Mouse (Mus musculus) brain, adult 10 weeks (tissue): ENCODE results near the gene Fdxacb1. TPM values are rescaled to one million over a fixed set of nuclear protein-coding genes. Genes with fewer than 3 reads are reported as not detected.

Experiments
- polyA plus RNA-seq: library from polyadenylated mRNA; stranded (reverse); fragments of 350-450 nt; fragmentation: Illumina TruSeq; extraction: RNeasy Lipid Tissue Mini Kit (QIAGEN cat#74804); gene quantifications from one replicate; pipeline ENCODE4 v1.2.3, GENCODE M21; 2015; ENCODE audit warnings: low read depth, low replicate concordance

The Fdxacb1 gene
- polyA plus RNA-seq, result 6.2 TPM

DNA sequence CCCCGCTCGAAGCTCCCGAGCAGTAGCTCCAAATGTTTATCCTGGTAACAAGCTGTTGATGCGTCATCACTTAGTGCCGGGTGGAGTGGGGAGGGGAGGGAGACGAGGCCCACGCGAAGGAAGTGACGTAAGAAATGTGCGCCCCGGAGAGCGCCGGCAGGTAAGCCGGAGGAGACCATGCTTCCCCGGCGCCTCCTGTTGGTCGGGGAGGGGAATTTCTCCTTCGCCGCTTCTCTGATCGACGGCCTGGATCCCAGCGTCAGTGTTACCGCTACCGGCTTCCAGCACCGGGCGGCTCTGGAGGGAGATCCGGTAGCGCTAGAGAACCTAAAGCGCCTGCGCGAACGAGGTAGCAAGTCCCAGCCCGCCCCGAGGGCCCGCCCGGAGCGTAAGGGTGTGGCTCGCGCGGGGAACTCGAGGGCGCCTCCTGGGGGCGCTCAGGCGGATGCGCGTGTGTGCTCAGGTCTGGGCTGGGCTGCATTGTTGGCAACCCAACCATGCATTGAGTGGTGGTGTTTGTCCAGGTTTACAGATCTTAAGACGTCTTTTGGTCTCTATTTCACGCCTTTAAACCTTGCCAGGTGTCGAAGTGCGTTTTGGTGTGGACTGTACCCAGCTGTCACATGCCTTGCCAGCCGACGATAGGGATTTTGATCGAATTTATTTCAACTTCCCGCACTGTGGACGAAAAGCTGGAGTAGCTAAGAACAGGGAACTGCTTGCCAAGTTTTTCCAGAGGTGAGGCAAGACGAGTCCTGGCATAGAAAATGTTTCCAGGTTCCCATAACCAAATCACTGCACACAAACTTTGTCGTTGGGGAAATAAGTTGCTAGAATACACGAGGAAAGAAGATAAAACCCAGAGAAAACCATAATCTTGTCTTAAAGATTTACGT is at the start of gene Fdxacb1:
Gene Fdxacb1, plus strand, starts transcription at position 130 of the 896 bp plus-strand sequence.

GRCm38 (mm10) chr9:50738914-50739870 is 28.8 kb upstream of the Fdxacb1 start, which contains the start of gene Dixdc1:
Gene Dixdc1, minus strand, starts transcription at chr9:50739517.

GRCm38 (mm10) chr9:50746214-50746677 is 21.8 kb upstream of the Fdxacb1 start, which contains the start of gene 2310030G06Rik:
Gene 2310030G06Rik, minus strand, starts transcription at chr9:50746536.

DNA sequence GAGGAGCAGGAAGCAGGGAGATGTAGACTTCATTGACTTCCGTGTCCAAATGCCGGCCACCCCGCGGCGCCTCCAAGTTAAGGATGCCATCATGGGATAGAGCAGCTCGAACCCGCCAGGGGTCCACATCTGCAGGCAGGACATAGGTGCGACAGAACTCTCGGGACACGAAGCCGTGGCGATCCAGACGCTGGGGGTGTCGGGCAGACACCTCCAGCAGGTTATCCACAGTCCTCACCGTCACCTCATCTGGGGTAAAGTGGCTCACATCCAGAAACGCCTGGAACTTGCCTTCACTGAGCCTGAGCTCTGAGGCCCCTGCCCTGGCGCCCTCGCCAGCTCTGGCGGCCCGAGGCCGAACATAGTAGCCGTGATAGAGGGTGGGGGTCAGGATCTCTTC is 16.7 kb upstream of the Fdxacb1 start, which contains the start of gene Cryab:
Gene Cryab, plus strand, starts transcription at position 3 of the 400 bp plus-strand sequence.

DNA sequence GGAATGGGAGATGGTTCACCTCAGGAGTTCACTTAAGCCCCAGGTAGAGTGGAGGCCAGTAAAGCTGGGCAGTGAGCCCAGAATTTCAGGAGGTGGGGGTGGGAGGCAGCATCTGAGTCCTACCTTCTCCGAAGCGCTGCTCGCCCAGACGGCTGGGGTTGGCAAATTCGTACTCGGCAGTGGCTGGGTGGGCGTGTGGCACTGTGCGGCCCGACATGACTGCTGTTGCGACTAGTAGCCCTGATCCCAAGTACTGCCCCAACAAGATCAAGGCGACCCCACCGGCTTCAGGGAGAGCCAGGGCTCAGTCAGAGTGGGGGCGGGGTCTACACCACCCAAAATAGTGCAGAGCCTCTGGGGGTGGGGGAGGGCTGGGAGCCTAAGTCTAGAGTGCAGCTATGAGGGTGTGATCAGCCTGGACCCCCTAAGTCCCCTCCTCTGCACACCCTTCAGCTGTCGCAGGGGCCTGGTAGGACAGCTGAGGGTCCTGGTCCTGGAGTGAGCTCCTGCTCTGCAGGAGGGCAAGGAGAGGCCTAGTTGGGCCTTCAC is 15.9 kb upstream of the Fdxacb1 start, which contains the start of gene Hspb2:
Gene Hspb2, minus strand, starts transcription at position 301 of the 549 bp plus-strand sequence.

GRCm38 (mm10) chr9:50774991-50775612 is 7.1 kb downstream of the Fdxacb1 start, which contains the start of the genes Alg9 and 1110032A03Rik:
Gene Alg9, plus strand, starts transcription at chr9:50775019.
Gene 1110032A03Rik, minus strand, starts transcription at chr9:50775520.

Other genes starting within 250 kb of the Fdxacb1 start
- 93.3 TPM for gene Pts, start 239.5 kb upstream of the Fdxacb1 start, polyA plus RNA-seq
- gene Il18, start 213.4 kb upstream of the Fdxacb1 start, polyA plus RNA-seq, result 67.5 TPM
- gene Bco2, start 213.1 kb upstream of the Fdxacb1 start, polyA plus RNA-seq, result 4.9 TPM
- gene Tex12, start 206.9 kb upstream of the Fdxacb1 start, polyA plus RNA-seq, result not detected
- gene Sdhd, start 164.4 kb upstream of the Fdxacb1 start, polyA plus RNA-seq, result 257 TPM
- 544 TPM for gene Timm8b, start 164.3 kb upstream of the Fdxacb1 start, polyA plus RNA-seq
- 5.7 TPM for gene Pih1d2, start 150.9 kb upstream of the Fdxacb1 start, polyA plus RNA-seq
- 21.0 TPM for gene Nkapd1, start 150.8 kb upstream of the Fdxacb1 start, polyA plus RNA-seq
- gene Dlat, start 108.5 kb upstream of the Fdxacb1 start, polyA plus RNA-seq, result 84.8 TPM
- 64.0 TPM for gene Dixdc1, start 28.7 kb upstream of the Fdxacb1 start, polyA plus RNA-seq
- 3.8 TPM for gene 2310030G06Rik, start 21.7 kb upstream of the Fdxacb1 start, polyA plus RNA-seq
- gene Cryab, start 16.9 kb upstream of the Fdxacb1 start, polyA plus RNA-seq, result 309 TPM
- 3.0 TPM for gene Hspb2, start 15.9 kb upstream of the Fdxacb1 start, polyA plus RNA-seq
- 16.3 TPM for gene Alg9, start 6.8 kb downstream of the Fdxacb1 start, polyA plus RNA-seq
- gene 1110032A03Rik, start 7.3 kb downstream of the Fdxacb1 start, polyA plus RNA-seq, result 84.8 TPM
- gene Ppp2r1b, start 77.1 kb downstream of the Fdxacb1 start, polyA plus RNA-seq, result 12.9 TPM
- gene Sik2, start 240.8 kb downstream of the Fdxacb1 start, polyA plus RNA-seq, result 20.4 TPM